Mouse (Mus musculus) splenic B cell, adult 2 months (primary cell): ENCODE results near the gene Yeats4.

ENCODE experiments used
- DNase-seq: peaks from one replicate; pipeline ENCODE4 v3.0.0-alpha.2; 2011; ENCODE audit warnings: low read depth, low spot score
- H3K27me3 ChIP-seq: 2 replicates; pipeline ENCODE4 v1.6.1; 2012; ENCODE audit warnings: mild to moderate bottlenecking, low read length, moderate library complexity, mixed read lengths; ENCODE audit not compliant: control insufficient read depth, poor library complexity, insufficient read depth, severe bottlenecking
- H3K36me3 ChIP-seq: 2 replicates; pipeline ENCODE4 v1.6.1; 2012; ENCODE audit warnings: mild to moderate bottlenecking, low read length, moderate library complexity, mixed read lengths; ENCODE audit not compliant: control insufficient read depth, poor library complexity, insufficient read depth, severe bottlenecking

Gene Yeats4

DNA sequence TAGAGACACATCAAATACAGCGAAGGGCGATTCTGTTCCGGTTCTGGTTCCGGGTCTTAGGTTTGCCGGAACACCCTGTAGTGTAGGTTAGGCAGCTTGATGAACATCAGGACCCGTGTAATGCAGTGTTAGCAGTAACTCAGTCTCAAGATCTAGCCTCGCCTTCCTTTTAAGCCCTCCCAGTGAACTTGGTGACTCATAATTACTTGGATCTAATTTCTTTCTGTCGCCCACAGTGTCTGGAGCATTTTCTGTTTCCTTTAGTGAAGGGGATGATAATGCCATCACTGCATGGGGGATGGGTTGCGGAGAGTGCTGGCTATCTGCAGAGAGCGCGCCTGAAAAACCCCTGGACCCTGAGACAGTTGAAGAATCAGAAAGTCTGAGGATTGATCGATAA, 49.7 kb downstream of the Yeats4 start:
- no peak for DNase-seq
- no peaks in the 10 kb centered on the region for H3K27me3 ChIP-seq
- no peaks in the 10 kb centered on the region for H3K36me3 ChIP-seq

DNA sequence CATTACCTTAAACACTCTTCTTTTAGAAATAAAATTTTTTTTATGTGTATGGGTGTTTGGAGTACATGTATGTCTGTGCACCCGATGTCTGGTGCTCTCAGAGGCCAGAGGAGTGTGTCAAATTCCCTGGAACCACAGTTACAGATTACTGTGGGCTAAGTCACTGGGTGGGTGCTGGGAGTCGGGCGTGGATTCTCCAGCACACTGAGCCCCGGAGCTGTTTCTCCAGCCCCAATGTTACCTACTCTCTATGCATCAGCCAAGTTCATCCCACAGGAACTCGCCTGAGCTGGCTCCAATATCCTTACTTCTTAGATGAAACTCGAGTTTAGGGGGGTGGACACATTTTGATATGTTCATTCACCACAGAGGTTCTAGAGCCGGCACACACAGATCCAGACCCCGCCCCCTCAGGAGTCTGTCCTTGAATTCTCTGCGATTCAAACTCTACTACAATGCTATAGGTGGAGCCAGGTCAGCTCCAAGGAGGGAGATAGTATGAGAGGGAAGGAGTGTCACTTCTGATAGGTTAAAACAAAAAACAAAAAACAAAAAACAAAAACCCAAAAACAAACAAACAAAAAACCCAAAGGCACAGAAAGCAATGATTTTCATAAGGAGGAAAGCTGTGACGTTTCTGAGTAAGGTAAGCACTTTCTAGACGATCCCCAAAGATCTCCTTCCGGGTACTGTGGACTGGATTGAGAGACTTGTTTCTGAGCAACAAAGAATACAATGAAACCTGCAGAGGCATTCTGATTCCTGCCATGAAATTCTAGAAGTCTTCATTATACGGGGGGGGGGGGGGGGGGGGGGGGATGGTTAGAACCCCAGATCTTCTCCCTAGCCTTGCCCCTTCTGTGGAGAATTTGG, 50.5 kb downstream of the Yeats4 start:
- Histone ChIP-seq H3K27me3 (no peaks in the 10 kb centered on the region), H3K36me3 (no peaks in the 10 kb centered on the region)
- no peak for DNase-seq

DNA sequence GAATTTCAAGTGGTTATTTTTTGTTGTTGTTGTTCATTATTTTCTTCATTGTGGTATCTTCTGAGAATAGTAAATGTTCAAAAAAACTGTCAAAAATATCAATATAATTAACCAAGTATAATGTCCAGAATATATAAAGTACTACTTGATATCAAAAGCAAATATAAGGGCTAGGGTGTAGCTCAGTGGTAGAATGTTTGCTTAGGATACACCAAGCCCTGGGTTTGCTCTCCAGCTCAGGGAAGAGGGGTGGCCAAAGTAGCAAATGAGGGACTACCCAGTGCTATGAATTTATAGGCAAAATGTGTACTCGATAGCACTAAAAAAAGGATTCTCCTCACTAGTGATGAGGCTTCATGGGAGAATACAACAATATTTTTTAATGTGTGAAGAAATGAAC, 51.2 kb downstream of the Yeats4 start:
- no peaks in the 10 kb centered on the region for H3K36me3 ChIP-seq
- H3K27me3 ChIP-seq, result no peaks in the 10 kb centered on the region
- no peak for DNase-seq

GRCm38 (mm10) chr10:117172069-117172468, 52.2 kb downstream of the Yeats4 start:
- no peak for DNase-seq

DNA sequence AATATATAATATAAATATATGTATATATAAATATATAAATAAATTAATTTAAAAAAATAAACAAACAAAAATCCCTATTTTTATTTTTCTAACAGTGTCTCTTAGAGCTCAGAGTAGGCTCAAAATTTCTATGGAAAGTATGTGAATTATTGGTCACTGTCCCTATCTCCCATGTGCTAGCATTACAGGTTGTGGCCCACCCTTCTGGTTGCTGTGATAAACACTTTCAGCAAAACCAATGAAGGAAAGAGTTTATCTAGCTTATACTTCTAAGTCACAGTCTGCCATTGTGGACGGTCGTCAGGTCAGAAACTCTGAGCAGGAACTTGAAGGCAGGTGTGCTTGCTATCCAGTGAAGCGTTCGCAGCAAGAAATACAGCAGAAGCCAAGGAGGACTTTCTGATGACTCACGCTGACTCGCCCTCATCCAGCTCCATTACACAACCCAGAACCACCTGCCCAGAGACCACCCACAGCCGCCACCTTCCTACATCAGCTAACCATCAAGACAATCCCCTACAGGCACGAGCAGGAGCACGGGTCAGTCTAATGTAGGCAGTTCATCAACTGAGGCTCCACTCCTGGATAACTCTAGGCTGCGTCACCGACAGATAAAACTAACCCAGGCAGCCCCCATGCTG, 57.4 kb downstream of the Yeats4 start:
- DNase-seq, result no peak
- no peaks in the 10 kb centered on the region for H3K36me3 ChIP-seq
- no peaks in the 10 kb centered on the region for H3K27me3 ChIP-seq

More at GRCm38 (mm10) chr10:117172069-117172468, 52.2 kb downstream of the Yeats4 start:
- no peaks in the 10 kb centered on the region for H3K27me3 ChIP-seq
- no peaks in the 10 kb centered on the region for H3K36me3 ChIP-seq
